Mouse (Mus musculus): Measurements from ENCODE around the gene Car5a. TPM values are rescaled to one million over a fixed set of nuclear protein-coding genes. Genes with fewer than 3 reads are reported as not detected.

The Car5a gene
- polyA plus RNA-seq, 2 experiments from 2014 or later: 0.40 TPM; not detected in 1

DNA sequence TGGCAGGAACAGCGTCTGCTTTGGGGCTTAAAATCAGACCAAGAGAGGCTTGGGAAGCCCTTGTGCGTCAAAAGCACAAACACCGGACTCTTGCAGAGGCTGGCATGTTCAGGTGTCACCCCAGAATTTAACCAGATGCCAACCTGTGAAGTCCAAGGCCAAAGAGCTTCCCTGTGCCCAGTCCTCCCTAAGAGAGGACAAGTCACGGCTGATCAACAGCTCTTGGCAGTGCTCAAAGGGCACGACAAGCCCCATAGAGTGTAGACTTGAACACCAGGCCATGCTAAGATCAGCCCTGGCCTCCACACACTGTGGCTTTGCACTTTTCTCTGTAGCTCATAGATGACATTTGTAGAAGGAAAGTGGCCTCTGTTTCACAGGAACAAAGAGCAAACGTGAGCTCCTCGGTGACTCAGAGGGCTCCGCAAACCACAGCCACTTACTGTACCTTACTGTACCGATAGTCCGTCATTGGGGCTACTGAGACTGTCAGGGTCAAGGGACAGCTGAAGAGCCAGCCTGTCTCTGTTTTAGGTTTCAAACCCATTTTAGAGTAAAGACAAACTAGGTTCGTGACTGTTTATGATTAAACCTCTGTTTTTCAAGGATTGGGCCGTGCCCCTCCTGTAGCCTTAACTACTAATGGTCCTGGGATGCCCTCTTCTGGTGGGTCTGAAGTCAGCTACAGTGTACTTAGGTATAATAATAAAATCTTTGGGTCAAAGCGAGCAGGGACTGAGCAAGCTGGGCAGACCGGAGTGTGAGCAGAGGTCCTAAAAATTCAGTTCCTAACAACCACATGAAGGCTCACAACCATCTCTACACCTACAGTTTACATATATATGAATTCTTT lies 11.8 kb downstream of the Car5a start:
- ATAC-seq: no peak

DNA sequence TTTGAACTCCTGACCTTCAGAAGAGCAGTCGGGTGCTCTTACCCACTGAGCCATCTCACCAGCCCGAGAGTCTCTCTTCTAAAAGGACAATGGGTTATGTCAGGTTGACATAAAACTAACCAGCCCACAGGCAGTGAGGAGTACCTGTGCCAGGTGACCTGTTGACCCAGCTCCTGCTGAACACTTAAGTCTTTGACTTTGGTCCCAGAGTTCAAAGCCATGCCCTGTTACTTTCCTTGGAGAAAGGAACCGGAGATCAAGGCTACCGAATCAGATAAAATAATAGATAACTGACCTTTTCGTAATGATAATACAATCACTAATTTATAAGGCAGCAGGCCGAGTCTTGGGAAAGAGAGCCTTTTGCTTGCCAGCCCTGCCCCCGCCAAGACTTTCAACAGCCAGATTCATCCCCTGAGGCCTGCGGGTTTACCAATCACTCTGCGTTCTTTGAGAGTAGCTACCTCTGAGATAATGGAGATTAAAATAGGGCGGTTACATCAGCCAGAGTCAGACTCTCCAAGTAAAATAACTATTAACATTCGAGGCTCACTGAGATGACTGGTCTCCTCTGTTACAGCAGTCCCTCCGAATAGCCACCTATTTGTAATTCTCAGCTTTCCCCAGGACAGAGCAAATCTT lies 12.6 kb downstream of the Car5a start:
- ATAC-seq: no peak

DNA sequence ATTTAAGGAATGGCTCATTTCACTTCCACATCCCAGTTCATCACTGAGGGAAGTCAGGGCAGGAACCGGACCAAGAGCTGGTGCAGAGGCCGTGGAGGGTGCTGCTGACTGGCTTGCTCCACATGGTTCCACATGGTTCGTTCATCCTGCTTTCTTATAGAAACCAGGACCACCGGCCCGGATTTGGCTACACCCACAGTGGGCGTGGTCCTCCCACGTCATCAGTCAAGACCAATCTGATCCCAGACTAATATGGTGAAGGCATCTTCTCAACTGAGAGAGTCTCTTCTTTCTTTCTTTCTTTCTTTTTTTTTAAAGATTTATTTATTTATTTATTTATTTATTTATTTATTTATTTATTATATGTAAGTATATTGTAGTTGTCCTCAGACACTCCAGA lies 13.1 kb downstream of the Car5a start:
- ATAC-seq: no peak

DNA sequence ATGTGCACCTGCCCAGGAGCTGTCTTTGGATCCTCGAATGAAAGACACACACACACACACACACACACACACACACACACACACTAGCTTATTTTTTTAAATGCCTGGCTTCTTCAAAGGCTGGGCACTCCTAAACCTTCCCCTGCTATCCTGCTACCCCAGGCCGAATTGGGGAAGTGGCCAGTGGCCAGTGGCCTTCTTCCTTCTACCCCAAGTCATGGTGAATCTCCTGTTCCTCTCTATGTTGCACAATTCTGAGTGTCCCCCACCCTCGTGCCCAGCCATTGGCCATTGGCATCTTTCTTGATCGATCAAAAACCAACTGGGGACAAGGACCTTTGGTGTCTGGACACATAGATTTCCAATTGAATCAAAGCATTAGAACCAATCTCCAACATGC lies 14.7 kb downstream of the Car5a start:
- ATAC-seq: no peak

DNA sequence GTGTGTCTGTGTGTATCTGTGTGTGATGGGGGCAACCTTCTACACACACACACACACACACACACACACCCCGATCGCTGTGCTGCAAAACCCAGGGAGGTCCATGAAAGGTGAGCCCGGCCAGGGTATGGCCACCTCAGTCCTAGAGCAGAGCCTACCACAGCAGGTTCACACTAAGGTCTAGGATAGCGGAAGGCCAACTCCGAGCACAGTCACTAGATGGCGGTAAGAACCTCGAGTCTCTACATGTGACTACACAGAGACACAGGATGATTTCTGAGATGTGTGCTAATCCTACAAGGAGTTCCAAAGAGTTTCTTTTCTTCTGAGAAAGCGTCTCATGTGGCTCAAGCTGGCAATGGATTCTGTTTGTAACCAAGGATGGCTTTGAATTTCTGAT lies 17.4 kb downstream of the Car5a start:
- ATAC-seq: peak; percentile 49

DNA sequence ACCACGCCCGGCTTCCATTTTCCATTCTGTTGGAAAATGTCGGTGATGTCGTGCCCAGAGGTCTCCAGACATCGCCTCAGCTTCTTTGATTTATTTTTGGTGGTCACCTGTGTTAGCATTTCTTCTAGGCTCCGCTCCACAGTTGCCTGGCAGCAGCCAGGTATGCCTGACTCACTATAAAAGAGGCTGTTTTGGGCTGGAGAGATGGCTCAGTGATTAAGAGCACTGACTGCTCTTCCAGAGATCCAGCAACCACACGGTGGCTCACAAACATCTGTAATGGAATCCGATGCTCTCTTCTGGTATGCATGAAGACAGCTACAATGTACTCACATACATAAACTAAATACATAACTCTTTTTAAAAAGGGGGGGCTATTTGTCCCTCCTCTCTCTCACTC lies 18.4 kb downstream of the Car5a start:
- no peak for ATAC-seq

DNA sequence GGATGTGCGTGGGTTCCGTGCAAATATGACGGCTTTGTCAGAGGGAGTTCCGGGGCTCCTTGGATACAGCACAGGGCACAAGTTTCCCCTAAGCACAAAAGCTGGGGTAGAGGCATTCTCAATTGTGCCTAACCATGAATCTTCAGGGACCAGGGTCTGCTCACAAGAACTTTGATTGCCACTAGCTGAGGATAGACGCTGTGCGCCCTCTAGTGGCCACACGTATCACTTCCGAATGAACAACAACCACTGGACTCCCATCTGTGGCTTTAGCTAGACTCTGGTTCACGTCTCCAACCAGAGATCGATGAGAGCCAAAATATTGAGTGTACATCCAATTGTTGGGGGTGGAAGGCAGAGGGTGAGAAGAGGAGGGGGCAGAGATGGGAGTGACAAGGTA lies 19.1 kb downstream of the Car5a start:
- peak; percentile 49 for ATAC-seq

DNA sequence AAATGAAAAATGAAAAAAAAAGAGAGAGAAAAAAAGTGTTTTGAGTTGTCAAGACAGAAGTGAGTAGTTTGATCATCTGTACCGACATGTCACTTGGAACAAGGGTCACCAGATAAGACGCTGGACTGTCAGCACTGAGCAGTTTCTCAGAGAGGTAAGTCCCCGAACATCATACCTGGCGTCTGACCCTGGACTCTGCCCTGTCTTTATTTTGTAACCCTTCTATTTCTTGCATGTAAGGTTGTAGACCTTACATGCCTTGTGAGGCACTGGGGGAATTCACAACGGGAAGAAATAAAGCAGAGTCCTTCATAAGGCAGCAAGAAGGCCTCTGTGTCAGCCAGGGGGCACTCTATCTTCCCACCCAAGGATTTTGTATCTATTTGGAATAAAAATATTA lies 20.0 kb downstream of the Car5a start:
- ATAC-seq: no peak

DNA sequence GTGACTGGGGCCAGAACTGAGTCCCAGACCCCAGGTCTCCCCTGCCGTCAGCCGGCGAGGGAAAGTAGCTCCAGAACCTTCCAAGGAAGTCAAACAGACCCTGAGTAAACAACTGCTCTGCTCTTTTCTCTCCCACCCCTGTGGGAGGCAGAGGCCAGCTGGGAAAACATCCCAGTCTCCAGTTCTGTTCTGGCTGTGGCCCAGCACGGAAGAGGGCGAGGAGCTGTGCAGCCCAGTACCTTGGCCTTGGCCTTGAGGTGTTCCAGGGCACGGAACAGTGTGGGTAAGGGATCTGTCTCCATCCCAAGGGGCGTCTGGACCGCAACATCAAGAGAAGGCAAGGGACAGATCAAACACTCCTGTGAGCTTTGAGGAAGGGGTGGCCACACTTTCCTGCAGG lies 22.6 kb downstream of the Car5a start:
- no peak for ATAC-seq

DNA sequence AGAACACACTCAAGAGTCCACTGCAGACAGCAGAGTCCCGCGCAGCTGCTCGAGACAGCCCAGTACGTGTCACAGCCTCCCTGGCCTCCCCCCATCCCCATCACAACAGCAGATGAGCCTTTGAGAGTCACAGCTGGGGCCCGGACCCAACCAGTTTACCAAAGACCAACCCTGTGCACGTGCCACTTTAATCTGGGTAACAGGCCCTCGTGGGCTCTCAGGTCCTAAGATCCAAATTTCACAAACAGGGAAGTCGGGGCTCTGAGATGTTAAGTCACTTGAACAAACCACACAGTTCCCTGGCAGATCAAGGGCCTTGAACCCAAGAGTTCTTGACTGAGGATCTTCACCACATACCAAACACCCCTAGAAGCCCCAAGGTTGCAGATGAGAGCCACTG lies 23.1 kb downstream of the Car5a start:
- no peak for ATAC-seq

DNA sequence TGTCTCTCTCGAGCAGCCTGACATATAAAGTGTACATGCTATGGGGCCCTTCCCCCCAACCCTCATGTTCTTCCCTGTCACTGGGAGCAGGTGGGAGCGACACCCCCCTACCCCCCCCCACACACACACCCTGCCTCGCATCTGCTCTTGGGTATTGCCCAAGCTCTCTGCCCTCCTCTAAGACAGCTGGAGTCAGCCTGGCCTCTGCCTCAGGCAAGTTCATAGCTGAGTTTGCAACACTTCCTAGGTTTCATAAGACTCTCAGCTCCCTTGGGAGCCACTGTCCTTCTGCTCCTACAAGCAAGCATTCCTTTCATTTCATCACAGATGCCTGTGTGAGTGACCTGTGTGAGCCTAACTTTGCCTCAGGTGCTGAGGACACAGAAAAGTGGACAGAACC lies 25.0 kb downstream of the Car5a start:
- no peak for ATAC-seq

DNA sequence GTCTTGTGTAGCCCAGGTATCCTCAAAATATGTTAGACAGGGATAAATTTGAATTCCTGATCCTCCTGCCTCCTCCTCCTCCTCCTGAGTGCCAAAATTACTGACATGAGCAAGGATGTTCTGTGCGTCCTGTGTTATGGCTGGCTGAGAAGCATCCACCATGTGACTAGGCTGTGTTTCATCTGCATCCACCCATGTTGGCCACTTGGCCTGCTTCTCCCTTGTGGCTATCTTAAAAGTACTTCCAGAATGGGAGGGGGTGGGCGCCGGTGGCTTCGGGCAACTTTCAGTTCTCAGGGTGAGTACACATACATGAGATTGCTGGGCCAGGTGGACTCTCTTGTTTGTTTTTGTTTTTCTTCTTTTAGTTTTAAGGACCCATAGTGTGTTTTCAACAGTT lies 25.5 kb downstream of the Car5a start:
- ATAC-seq: no peak

DNA sequence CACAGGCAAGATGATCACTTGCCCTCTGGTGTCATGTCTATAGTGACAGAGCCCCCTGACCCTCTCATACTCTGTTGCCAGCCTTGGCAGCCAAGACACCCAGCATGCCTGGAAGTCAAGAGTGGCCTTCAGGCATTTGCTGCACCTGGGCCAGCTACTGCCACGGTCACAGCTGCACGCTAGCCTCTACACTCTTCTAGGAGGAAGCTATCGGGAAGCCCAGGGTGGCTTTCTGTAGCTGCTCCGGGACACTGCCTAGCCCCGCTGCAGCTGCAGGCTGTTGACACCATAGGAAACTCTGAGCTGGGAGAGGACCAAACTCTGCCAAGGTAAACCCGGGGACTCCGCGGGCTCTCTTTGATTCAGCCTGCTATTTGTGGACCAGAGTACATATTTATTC lies 31.3 kb downstream of the Car5a start:
- no peak for ATAC-seq

DNA sequence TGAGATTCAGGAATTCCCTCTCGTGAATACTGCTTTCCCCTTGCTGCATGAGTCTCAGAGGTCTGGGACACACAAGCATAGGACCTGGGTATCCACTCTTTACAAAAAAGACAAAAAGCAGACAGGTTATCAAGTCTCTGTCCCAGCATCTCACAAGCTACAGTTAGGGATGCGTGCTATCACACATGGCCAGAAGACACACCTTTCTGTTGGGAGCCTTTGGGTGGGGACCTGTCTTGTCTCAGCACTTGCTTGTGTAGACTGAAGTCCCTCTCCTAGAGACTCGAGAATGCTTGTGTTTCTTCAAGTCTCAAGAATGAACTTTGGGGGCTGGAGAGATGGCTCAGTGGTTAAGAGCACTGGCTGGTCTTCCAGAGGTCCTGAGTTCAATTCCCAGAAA lies 31.9 kb downstream of the Car5a start:
- ATAC-seq: no peak

DNA sequence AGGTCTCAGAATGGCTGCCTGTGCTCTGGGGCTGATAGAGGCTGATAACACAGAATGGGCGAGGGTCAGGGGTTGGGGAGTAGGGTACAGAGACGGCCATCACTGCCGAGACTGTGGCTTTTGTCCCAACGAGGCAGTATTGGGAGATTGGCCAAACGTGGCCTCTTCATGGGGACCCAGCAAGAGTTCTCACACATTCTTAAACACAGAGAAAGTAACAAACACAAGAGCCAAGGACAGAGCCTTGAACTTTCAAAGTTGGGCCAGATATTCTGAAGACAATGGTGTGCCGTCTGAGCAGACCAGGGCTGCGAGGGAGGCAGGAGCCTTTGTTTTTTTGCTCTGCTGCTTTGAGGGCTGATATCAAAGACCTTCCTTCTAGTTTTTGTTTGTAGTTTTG lies 32.7 kb downstream of the Car5a start:
- no peak for ATAC-seq

DNA sequence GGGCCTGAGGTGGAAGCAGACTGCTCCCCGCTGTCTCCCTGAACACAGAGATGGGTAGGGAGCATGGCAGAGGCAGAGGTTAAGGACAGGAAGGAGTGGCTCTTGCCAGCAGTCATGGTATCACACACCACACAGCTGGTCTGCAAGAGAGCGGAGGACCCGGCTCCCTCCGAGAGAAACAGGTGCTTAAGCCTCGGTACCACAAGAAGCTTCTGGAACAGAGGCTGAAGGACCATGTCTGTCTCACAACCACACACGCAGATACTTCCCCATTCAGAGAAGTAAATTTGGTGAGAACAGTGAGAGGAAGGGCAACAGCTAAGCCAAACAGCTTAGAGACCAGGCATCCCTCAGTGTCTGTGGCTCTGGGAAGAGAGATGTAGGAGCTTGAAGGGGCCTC lies 33.3 kb downstream of the Car5a start:
- ATAC-seq: no peak

DNA sequence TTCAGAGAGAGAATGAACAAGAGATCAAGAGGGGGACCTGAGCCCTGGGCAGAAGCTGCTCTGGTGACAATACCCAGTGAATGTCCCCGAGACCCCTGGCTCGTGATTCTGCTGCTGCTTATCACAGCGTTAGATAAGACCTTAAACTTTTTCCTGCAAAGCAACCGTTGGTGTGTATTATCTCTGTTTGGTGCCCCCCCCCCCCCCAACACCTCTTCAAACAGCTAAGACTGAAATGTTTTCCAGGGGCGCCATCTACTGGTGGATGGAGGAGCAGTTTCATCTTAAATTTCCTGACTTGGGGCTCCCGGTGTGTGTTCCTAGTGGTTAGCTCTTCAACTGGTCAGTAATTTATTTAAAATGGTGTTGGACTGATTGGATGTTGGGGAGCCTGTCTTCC lies 35.0 kb downstream of the Car5a start:
- no peak for ATAC-seq

DNA sequence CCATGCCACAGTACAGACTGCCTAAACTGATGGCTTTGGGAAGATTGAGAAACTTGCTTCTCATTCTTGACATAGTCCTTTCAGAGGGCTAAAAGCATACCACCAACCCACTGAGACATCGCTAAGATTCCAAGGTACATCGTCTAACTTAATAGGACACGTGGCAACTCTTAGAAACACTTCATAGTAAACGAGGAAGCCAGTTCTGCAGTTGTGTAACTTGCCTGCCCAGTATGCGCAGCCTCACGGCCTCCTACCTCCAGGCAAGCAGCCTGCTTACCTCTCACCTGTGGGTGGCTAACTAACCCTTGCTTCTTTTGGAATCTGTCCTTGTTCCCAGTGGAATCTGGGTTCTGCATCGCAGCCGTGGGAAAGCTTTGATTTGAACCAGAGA lies 35.6 kb downstream of the Car5a start:
- ATAC-seq: no peak

DNA sequence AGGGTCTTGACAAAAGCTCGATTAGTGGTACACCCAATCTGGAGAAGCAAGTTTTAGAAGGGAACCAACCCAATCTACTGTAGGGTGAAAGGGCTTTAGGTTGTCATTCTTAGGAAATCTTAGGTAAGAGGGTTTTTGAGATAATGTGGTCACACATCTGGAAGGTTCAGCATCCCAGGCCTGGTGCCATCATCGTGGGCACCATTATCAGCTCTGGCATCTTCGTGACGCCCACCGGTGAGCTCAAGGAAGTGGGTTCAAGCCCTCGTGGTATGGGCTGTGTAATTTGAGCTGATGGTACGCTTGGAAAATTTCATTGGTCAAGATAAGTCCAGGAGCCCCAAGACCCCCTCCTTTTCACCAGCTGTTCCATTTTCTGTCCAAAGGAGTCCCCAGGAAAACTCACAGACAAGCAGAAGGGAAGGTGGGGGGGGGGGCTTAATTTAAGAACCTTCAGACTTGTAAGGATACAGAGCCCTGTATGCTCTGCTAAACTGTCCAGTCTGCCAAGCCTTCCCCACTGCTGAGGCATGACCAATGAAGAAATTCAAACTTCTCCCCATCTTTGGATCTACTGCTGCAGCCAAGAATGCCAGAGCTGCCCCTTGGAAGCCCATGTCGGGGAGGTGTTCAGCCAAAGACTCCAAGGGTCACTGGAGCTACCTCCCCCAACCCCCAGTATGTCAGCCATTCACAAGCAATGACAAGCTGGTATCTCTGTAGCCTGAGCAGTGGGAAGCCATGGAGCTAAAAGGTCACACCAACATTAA lies 36.1 kb downstream of the Car5a start:
- ATAC-seq: no peak

DNA sequence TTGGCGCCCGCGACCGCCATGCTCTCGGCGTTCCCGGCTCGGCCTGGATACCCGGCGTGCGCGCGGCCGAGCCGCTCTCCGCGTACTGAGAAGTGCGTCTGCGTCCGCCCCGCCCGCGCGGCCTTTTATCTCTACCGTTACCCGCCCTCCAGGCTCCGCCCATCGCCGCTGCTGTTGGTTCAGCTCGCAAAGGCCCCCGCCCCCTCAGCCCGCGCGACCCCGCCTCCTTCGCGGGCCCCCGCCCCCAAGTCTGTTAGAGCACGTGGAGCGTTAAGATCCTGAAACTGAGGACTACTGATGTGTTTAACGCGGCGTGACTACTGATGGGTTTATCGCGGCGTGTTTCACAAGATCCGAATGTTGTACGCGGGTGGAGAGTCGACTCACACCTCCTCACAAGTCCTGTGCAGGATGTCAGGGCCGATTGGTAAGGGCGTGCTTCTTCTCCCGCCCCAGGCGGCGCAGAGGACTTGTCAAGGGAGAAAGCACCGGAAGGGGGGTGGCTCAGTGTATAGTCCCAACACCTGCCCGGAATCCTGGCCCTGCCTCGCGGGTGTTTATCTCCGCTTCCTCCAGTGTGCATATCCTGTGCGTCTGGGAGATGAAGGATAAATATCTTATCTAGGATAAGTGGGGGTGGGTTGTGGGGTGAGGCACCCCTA lies 37.0 kb downstream of the Car5a start, which contains the start of gene Slc7a5:
TSS of gene Slc7a5 (minus strand) at position 108 of the 662 bp plus-strand sequence.
- peak; percentile 75 for ATAC-seq

DNA sequence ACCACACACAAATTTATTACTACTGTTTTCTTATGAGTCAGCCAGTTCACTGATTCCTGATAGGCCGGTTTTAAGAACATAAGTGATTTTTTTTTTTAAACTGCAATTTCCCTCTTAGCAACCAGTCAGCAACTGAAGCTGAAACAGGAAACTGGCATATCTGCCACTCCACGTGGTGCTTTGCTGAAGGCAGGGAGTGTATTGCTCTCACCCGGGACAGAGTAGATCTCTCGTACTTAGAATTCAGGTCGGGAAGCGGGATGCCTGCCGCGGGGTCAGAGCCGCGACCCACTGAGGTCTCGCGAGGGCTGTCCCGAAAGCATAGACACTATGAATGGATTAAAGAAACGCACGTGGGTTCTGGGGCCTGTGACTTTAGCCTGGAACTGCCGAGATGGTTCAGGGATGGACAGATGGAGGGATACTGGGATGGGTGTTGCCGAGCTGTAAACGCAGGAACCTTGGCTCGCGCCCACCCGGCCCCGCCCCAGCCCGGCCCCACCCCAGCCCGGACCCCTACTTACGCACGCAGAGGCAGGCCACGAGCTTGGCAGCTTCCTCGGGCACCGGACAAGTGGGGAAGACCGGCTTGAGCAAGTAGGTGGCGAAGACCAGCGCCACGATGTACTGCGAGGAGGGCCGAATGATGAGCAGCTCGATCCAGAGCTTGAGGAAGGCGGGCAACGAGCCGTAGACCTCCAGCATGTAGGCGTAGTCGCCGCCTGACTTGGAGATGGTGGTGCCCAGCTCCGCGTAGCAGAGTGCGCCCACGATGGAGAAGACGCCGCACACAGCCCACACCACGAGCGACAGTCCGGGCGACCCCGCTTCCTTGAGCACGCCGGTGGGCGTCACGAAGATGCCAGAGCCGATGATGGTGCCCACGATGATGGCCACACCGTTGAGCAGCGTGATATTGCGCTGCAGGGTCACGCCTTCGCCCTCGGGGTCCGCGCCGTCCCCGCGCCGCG lies 37.9 kb downstream of the Car5a start:
- peak; percentile 41 for ATAC-seq

DNA sequence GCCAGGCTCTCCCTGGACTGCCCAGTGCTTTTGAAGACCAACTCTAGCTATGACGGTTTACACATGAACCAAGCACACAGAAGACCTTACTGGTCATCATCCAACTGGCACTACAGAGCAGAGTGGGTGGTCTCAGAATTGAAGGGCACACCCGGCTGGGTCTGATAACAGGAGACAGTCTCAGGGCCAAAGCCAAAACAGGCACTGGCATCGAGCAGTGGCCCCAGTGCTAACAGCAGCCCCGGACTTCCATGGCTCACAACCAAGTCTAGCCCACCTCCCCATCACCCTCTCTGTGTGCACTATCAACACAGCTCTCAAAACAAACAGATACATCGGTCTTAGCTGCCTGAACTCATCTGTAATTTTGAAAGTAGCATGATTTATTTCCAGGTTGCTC lies 38.8 kb downstream of the Car5a start:
- no peak for ATAC-seq
